Mouse (Mus musculus) midbrain, embryonic 16.5 days (tissue): ENCODE results near the gene Fam234b. TPM values are rescaled to one million over a fixed set of nuclear protein-coding genes. Genes with fewer than 3 reads are reported as not detected.

Source experiments
- ATAC-seq: fragments of 200-750 bp; cut with Nextera tagmentation; 2 replicates; pipeline ENCODE4 v1.8.0; 2017; ENCODE audit warnings: moderate TSS enrichment
- H3K27ac ChIP-seq: fragments of 300-500 bp; sonication (generic); 2 replicates; pipeline ENCODE4 v1.5.1; 2014; ENCODE audit warnings: mild to moderate bottlenecking, low read length, mixed read lengths
- H3K27me3 ChIP-seq: fragments of 300-500 bp; sonication (generic); 2 replicates; pipeline ENCODE4 v1.6.1; 2014; ENCODE audit warnings: low read depth, low read length, mixed read lengths; ENCODE audit not compliant: control insufficient read depth, insufficient read depth
- H3K36me3 ChIP-seq: fragments of 300-500 bp; sonication (generic); 2 replicates; pipeline ENCODE4 v1.6.1; 2014; ENCODE audit warnings: mild to moderate bottlenecking, low read length, moderate library complexity, mixed read lengths; ENCODE audit not compliant: control insufficient read depth, insufficient read depth
- H3K4me1 ChIP-seq: fragments of 300-500 bp; sonication (generic); 2 replicates; pipeline ENCODE4 v1.6.1; 2014; ENCODE audit warnings: mild to moderate bottlenecking, low read length, mixed read lengths; ENCODE audit not compliant: control insufficient read depth, insufficient read depth
- H3K4me2 ChIP-seq: fragments of 300-500 bp; sonication (generic); 2 replicates; pipeline ENCODE4 v1.6.1; 2014; ENCODE audit warnings: mild to moderate bottlenecking, low read length, mixed read lengths
- H3K4me3 ChIP-seq: fragments of 300-500 bp; sonication (generic); 2 replicates; pipeline ENCODE4 v1.5.1; 2014; ENCODE audit warnings: low read depth, mild to moderate bottlenecking, low read length, moderate library complexity, mixed read lengths
- H3K9ac ChIP-seq: fragments of 300-500 bp; sonication (generic); 2 replicates; pipeline ENCODE4 v1.6.1; 2014; ENCODE audit warnings: low read depth, low read length, mixed read lengths
- H3K9me3 ChIP-seq: fragments of 300-500 bp; sonication (generic); replicated peaks from 2 replicates; pipeline ENCODE4 v1.6.1; 2014; ENCODE audit warnings: mild to moderate bottlenecking, low read length, mixed read lengths; ENCODE audit not compliant: control insufficient read depth, poor library complexity, severe bottlenecking
- WGBS: fragments of 180-500 bp; shearing (Covaris S2); extraction: QIAGEN DNeasy Blood & Tissue Kit; methylation state at CpG from one replicate; pipeline ENCODE4 v1.1.7; 2014; 5-methylcytosine and 5-hydroxymethylcytosine counted together
- polyA plus RNA-seq: library from polyadenylated mRNA; unstranded; fragments of >200 nt; fragmentation: Nextera tagmentation; extraction: Ambion mirVana; gene quantifications from 2 replicates; pipeline ENCODE4 v1.2.1, GENCODE M21; 2015

The Fam234b gene
- polyA plus RNA-seq = 123 and 139 TPM in 2 replicates

- peak within 1 kb of the TSS; percentile 96 for H3K4me2 ChIP-seq
- peak within 1 kb of the TSS; percentile 91 for H3K4me3 ChIP-seq
- ATAC-seq = peak; percentile 94
- peaks cover 20% of the 10 kb centered on the region for H3K4me1 ChIP-seq
- H3K9me3 ChIP-seq = no peaks in the 10 kb centered on the region
- H3K27me3 ChIP-seq = no peaks in the 10 kb centered on the region
- no peaks in the 10 kb centered on the region for H3K36me3 ChIP-seq
- peak within 1 kb of the TSS; percentile 92 for H3K9ac ChIP-seq
- WGBS = under 1% methylated on average over 52 of the region's 52 CpGs
- peak within 1 kb of the TSS; percentile 88 for H3K27ac ChIP-seq
Measured at GRCm38 (mm10) chr6:135197921-135198532, at the start of gene Fam234b, which contains the start of gene Hebp1. Fam234b (plus strand) TSS chr6:135197977. Hebp1 (minus strand) TSS chr6:135198022.

- WGBS = 19% methylated on average over 1 of the region's 1 CpGs
- H3K4me1 ChIP-seq = no peaks in the 10 kb centered on the region
- no peak for ATAC-seq
- no peak overlapping the region for H3K4me3 ChIP-seq
- no peaks in the 10 kb centered on the region for H3K36me3 ChIP-seq
- H3K4me2 ChIP-seq = no peak overlapping the region
- H3K27me3 ChIP-seq = no peaks in the 10 kb centered on the region
- H3K9me3 ChIP-seq = no peaks in the 10 kb centered on the region
- H3K9ac ChIP-seq = no peak overlapping the region
- H3K27ac ChIP-seq = no peak overlapping the region
Measured at GRCm38 (mm10) chr6:135148506-135148905, 49.3 kb upstream of the Fam234b start.

- Histone ChIP-seq H3K9ac (no peak overlapping the region), H3K9me3 (no peaks in the 10 kb centered on the region), H3K27me3 (no peaks in the 10 kb centered on the region), H3K36me3 (no peaks in the 10 kb centered on the region), H3K4me2 (no peak overlapping the region), H3K4me3 (no peak overlapping the region), H3K27ac (no peak overlapping the region), H3K4me1 (no peaks in the 10 kb centered on the region)
- 74% methylated on average over 4 of the region's 4 CpGs for WGBS
- ATAC-seq = peak; percentile 18; the same call in 1 of the 2 replicates
Measured at GRCm38 (mm10) chr6:135149175-135149574, 48.6 kb upstream of the Fam234b start.

GRCm38 (mm10) chr6:135149722-135150121 lies 48.1 kb upstream of the Fam234b start:
- no peaks in the 10 kb centered on the region for H3K9me3 ChIP-seq
- no peak overlapping the region for H3K4me2 ChIP-seq
- 0 out of 2 replicates have a peak, but pooled peaks have one; percentile 15 for ATAC-seq
- H3K4me1 ChIP-seq = no peaks in the 10 kb centered on the region
- no peaks in the 10 kb centered on the region for H3K36me3 ChIP-seq
- WGBS = 86% methylated on average over 4 of the region's 4 CpGs
- H3K4me3 ChIP-seq = no peak overlapping the region
- no peak overlapping the region for H3K27ac ChIP-seq
- H3K27me3 ChIP-seq = no peaks in the 10 kb centered on the region
- no peak overlapping the region for H3K9ac ChIP-seq

- no peak for ATAC-seq
- Histone ChIP-seq H3K27me3 (no peaks in the 10 kb centered on the region), H3K27ac (no peak overlapping the region), H3K36me3 (no peaks in the 10 kb centered on the region), H3K4me1 (no peaks in the 10 kb centered on the region), H3K4me2 (no peak overlapping the region), H3K9ac (no peak overlapping the region), H3K9me3 (no peaks in the 10 kb centered on the region), H3K4me3 (no peak overlapping the region)
- 32% methylated on average over 5 of the region's 5 CpGs for WGBS
Measured at GRCm38 (mm10) chr6:135150311-135150710, 47.5 kb upstream of the Fam234b start.

- no peak overlapping the region for H3K4me2 ChIP-seq
- ATAC-seq = no peak
- H3K27me3 ChIP-seq = no peaks in the 10 kb centered on the region
- no peaks in the 10 kb centered on the region for H3K36me3 ChIP-seq
- H3K4me3 ChIP-seq = no peak overlapping the region
- no peaks in the 10 kb centered on the region for H3K9me3 ChIP-seq
- H3K27ac ChIP-seq = no peak overlapping the region
- no peaks in the 10 kb centered on the region for H3K4me1 ChIP-seq
- no peak overlapping the region for H3K9ac ChIP-seq
- 80% methylated on average over 5 of the region's 5 CpGs for WGBS
Measured at GRCm38 (mm10) chr6:135153719-135154118, 44.1 kb upstream of the Fam234b start.

GRCm38 (mm10) chr6:135156597-135156996 lies 41.2 kb upstream of the Fam234b start:
- Histone ChIP-seq H3K9ac (no peak overlapping the region), H3K4me2 (no peak overlapping the region), H3K4me3 (no peak overlapping the region), H3K4me1 (no peaks in the 10 kb centered on the region), H3K9me3 (no peaks in the 10 kb centered on the region), H3K27ac (no peak overlapping the region), H3K27me3 (no peaks in the 10 kb centered on the region), H3K36me3 (no peaks in the 10 kb centered on the region)
- no peak for ATAC-seq
- 84% methylated on average over 8 of the region's 8 CpGs for WGBS

GRCm38 (mm10) chr6:135157496-135157895 lies 40.3 kb upstream of the Fam234b start:
- WGBS = 87% methylated on average over 4 of the region's 4 CpGs
- ATAC-seq = no peak
- Histone ChIP-seq H3K27ac (no peak overlapping the region), H3K4me1 (no peaks in the 10 kb centered on the region), H3K9me3 (no peaks in the 10 kb centered on the region), H3K36me3 (no peaks in the 10 kb centered on the region), H3K9ac (no peak overlapping the region), H3K4me2 (no peak overlapping the region), H3K27me3 (no peaks in the 10 kb centered on the region), H3K4me3 (no peak overlapping the region)

GRCm38 (mm10) chr6:135158509-135158908 lies 39.3 kb upstream of the Fam234b start:
- H3K27me3 ChIP-seq = no peaks in the 10 kb centered on the region
- H3K4me3 ChIP-seq = no peak overlapping the region
- H3K9me3 ChIP-seq = no peaks in the 10 kb centered on the region
- ATAC-seq = no peak
- H3K4me2 ChIP-seq = no peak overlapping the region
- H3K36me3 ChIP-seq = no peaks in the 10 kb centered on the region
- H3K9ac ChIP-seq = no peak overlapping the region
- no peaks in the 10 kb centered on the region for H3K4me1 ChIP-seq
- H3K27ac ChIP-seq = no peak overlapping the region
- WGBS = 36% methylated on average over 4 of the region's 4 CpGs
